Mouse (Mus musculus) kidney, embryonic 16.5 days (tissue): ENCODE results near the gene Adck1. TPM values are rescaled to one million over a fixed set of nuclear protein-coding genes. Genes with fewer than 3 reads are reported as not detected.

Source experiments
- ATAC-seq: fragments of 200-750 bp; cut with Nextera tagmentation; 2 replicates; pipeline ENCODE4 v1.8.0; 2017; ENCODE audit warnings: moderate TSS enrichment; ENCODE audit not compliant: low FRiP score, low TSS enrichment
- H3K27ac ChIP-seq: fragments of 300-500 bp; sonication (generic); 2 replicates; pipeline ENCODE4 v1.5.1; 2014; ENCODE audit warnings: low read length
- H3K27me3 ChIP-seq: fragments of 300-500 bp; sonication (generic); 2 replicates; pipeline ENCODE4 v1.6.1; 2014; ENCODE audit warnings: low read length, control low read depth, mixed read lengths; ENCODE audit not compliant: insufficient read depth
- H3K36me3 ChIP-seq: fragments of 300-500 bp; sonication (generic); 2 replicates; pipeline ENCODE4 v1.6.1; 2014; ENCODE audit warnings: low read length, control low read depth, mixed read lengths; ENCODE audit not compliant: insufficient read depth
- H3K4me1 ChIP-seq: fragments of 300-500 bp; sonication (generic); 2 replicates; pipeline ENCODE4 v1.6.1; 2014; ENCODE audit warnings: low read length, control low read depth, mixed read lengths; ENCODE audit not compliant: insufficient read depth
- H3K4me2 ChIP-seq: fragments of 300-500 bp; sonication (generic); replicated peaks from 2 replicates; pipeline ENCODE4 v1.6.1; 2014; ENCODE audit warnings: low read depth, low read length
- H3K4me3 ChIP-seq: fragments of 300-500 bp; sonication (generic); 2 replicates; pipeline ENCODE4 v1.5.1; 2014; ENCODE audit warnings: mild to moderate bottlenecking, low read length
- H3K9ac ChIP-seq: fragments of 300-500 bp; sonication (generic); replicated peaks from 2 replicates; pipeline ENCODE4 v1.6.1; 2014; ENCODE audit warnings: low read length
- H3K9me3 ChIP-seq: fragments of 300-500 bp; sonication (generic); 2 replicates; pipeline ENCODE4 v1.6.1; 2016; ENCODE audit warnings: low read length, control low read depth
- WGBS: fragments of 180-500 bp; shearing (Covaris S2); extraction: QIAGEN DNeasy Blood & Tissue Kit; methylation state at CpG from one replicate; pipeline ENCODE4 v1.1.7; 2014; 5-methylcytosine and 5-hydroxymethylcytosine counted together
- polyA plus RNA-seq: library from polyadenylated mRNA; unstranded; fragments of >200 nt; fragmentation: Nextera tagmentation; extraction: Ambion mirVana; gene quantifications from 2 replicates; pipeline ENCODE4 v1.2.1, GENCODE M21; 2015

The Adck1 gene
- polyA plus RNA-seq, 1 experiment from 2014 or later = 29.8 TPM

- H3K36me3 ChIP-seq = peaks cover 11% of the 10 kb centered on the region; the same call in 1 of the 2 replicates
- H3K4me2 ChIP-seq = no peak overlapping the region
- no peaks in the 10 kb centered on the region for H3K27me3 ChIP-seq
- WGBS = 85% methylated on average over 3 of the region's 3 CpGs
- no peaks in the 10 kb centered on the region for H3K9me3 ChIP-seq
- ATAC-seq = no peak
- no peak overlapping the region for H3K9ac ChIP-seq
- H3K4me1 ChIP-seq = no peaks in the 10 kb centered on the region
- no peak overlapping the region for H3K4me3 ChIP-seq
- H3K27ac ChIP-seq = no peak overlapping the region
These were observed 85.1 kb downstream of the Adck1 start for GRCm38 (mm10) chr12:88445471-88445870.

GRCm38 (mm10) chr12:88450658-88451563, 90.6 kb downstream of the Adck1 start:
- H3K27ac ChIP-seq = no peak overlapping the region
- H3K36me3 ChIP-seq = peaks cover 11% of the 10 kb centered on the region; the same call in 1 of the 2 replicates
- H3K9me3 ChIP-seq = no peaks in the 10 kb centered on the region
- H3K4me3 ChIP-seq = no peak overlapping the region
- H3K27me3 ChIP-seq = no peaks in the 10 kb centered on the region
- peaks cover 6% of the 10 kb centered on the region; the same call in 1 of the 2 replicates for H3K4me1 ChIP-seq
- H3K9ac ChIP-seq = no peak overlapping the region
- ATAC-seq = no peak
- H3K4me2 ChIP-seq = no peak overlapping the region
- WGBS = 92% methylated on average over 4 of the region's 4 CpGs

- H3K4me1 ChIP-seq = peaks cover 6% of the 10 kb centered on the region; the same call in 1 of the 2 replicates
- peak; percentile 82 for ATAC-seq
- WGBS = 40% methylated on average over 12 of the region's 12 CpGs
- H3K4me2 ChIP-seq = no peak overlapping the region
- H3K9ac ChIP-seq = no peak overlapping the region
- peaks cover 4% of the 10 kb centered on the region; the same call in 1 of the 2 replicates for H3K36me3 ChIP-seq
- no peaks in the 10 kb centered on the region for H3K27me3 ChIP-seq
- no peak overlapping the region for H3K27ac ChIP-seq
- H3K9me3 ChIP-seq = no peaks in the 10 kb centered on the region
- no peak overlapping the region for H3K4me3 ChIP-seq
These were observed 94.5 kb downstream of the Adck1 start for GRCm38 (mm10) chr12:88454701-88455410.

GRCm38 (mm10) chr12:88457021-88457420, 96.7 kb downstream of the Adck1 start:
- Histone ChIP-seq H3K9ac (no peak overlapping the region), H3K4me2 (no peak overlapping the region), H3K27ac (no peak overlapping the region), H3K36me3 (peaks cover 9% of the 10 kb centered on the region; the same call in 1 of the 2 replicates), H3K4me1 (peaks cover 6% of the 10 kb centered on the region; the same call in 1 of the 2 replicates), H3K9me3 (no peaks in the 10 kb centered on the region), H3K27me3 (no peaks in the 10 kb centered on the region), H3K4me3 (no peak overlapping the region)
- no peak for ATAC-seq
- WGBS = 100% methylated on average over 1 of the region's 1 CpGs

GRCm38 (mm10) chr12:88458936-88459335, 98.6 kb downstream of the Adck1 start:
- Histone ChIP-seq H3K4me1 (peaks cover 13% of the 10 kb centered on the region), H3K36me3 (peaks cover 9% of the 10 kb centered on the region; the same call in 1 of the 2 replicates), H3K27me3 (no peaks in the 10 kb centered on the region), H3K4me3 (no peak overlapping the region), H3K9ac (no peak overlapping the region), H3K27ac (no peak overlapping the region), H3K4me2 (no peak overlapping the region), H3K9me3 (no peaks in the 10 kb centered on the region)
- 91% methylated on average over 12 of the region's 12 CpGs for WGBS
- ATAC-seq = no peak

- Histone ChIP-seq H3K27me3 (no peaks in the 10 kb centered on the region), H3K27ac (no peak overlapping the region), H3K4me1 (peaks cover 12% of the 10 kb centered on the region), H3K36me3 (peaks cover 9% of the 10 kb centered on the region; the same call in 1 of the 2 replicates), H3K4me3 (no peak overlapping the region), H3K9ac (no peak overlapping the region), H3K9me3 (no peaks in the 10 kb centered on the region), H3K4me2 (no peak overlapping the region)
- 81% methylated on average over 1 of the region's 1 CpGs for WGBS
- no peak for ATAC-seq
These were observed 99.1 kb downstream of the Adck1 start for GRCm38 (mm10) chr12:88459461-88459860.

GRCm38 (mm10) chr12:88461026-88461425, 100.7 kb downstream of the Adck1 start:
- H3K27ac ChIP-seq = no peak overlapping the region
- no peaks in the 10 kb centered on the region for H3K9me3 ChIP-seq
- H3K4me2 ChIP-seq = no peak overlapping the region
- H3K9ac ChIP-seq = no peak overlapping the region
- peaks cover 9% of the 10 kb centered on the region; the same call in 1 of the 2 replicates for H3K36me3 ChIP-seq
- no peak overlapping the region for H3K4me3 ChIP-seq
- ATAC-seq = no peak
- H3K27me3 ChIP-seq = no peaks in the 10 kb centered on the region
- H3K4me1 ChIP-seq = peaks cover 7% of the 10 kb centered on the region; the same call in 1 of the 2 replicates
- 88% methylated on average over 6 of the region's 6 CpGs for WGBS

GRCm38 (mm10) chr12:88463588-88464290, 103.4 kb downstream of the Adck1 start:
- no peak overlapping the region for H3K9ac ChIP-seq
- no peaks in the 10 kb centered on the region for H3K27me3 ChIP-seq
- WGBS = 52% methylated on average over 10 of the region's 10 CpGs
- peaks cover 9% of the 10 kb centered on the region; the same call in 1 of the 2 replicates for H3K36me3 ChIP-seq
- H3K4me2 ChIP-seq = no peak overlapping the region
- no peak overlapping the region for H3K27ac ChIP-seq
- peaks cover 7% of the 10 kb centered on the region; the same call in 1 of the 2 replicates for H3K4me1 ChIP-seq
- H3K4me3 ChIP-seq = no peak overlapping the region
- ATAC-seq = peak; percentile 91
- no peaks in the 10 kb centered on the region for H3K9me3 ChIP-seq

- no peak overlapping the region for H3K27ac ChIP-seq
- no peaks in the 10 kb centered on the region for H3K27me3 ChIP-seq
- H3K4me1 ChIP-seq = peaks cover 7% of the 10 kb centered on the region; the same call in 1 of the 2 replicates
- WGBS = 84% methylated on average over 6 of the region's 6 CpGs
- H3K9me3 ChIP-seq = no peaks in the 10 kb centered on the region
- H3K36me3 ChIP-seq = no peaks in the 10 kb centered on the region
- H3K9ac ChIP-seq = no peak overlapping the region
- no peak overlapping the region for H3K4me3 ChIP-seq
- no peak for ATAC-seq
- no peak overlapping the region for H3K4me2 ChIP-seq
These were observed 106.4 kb downstream of the Adck1 start for GRCm38 (mm10) chr12:88466801-88467200.
